Mouse (Mus musculus) forebrain, postnatal 0 days (tissue): Measurements from ENCODE around the gene Trove2. TPM values are rescaled to one million over a fixed set of nuclear protein-coding genes. Genes with fewer than 3 reads are reported as not detected.
A peak's percentile ranks its signal among the peaks of the same experiment; 100 is the strongest.

Experiments used
- ATAC-seq: fragments of 200-750 bp; cut with Nextera tagmentation; 2 replicates; pipeline ENCODE4 v1.8.0; 2017; ENCODE audit warnings: mild to moderate bottlenecking, moderate library complexity
- DNase-seq: peaks from one replicate; pipeline ENCODE4 v3.0.0-alpha.2; 2015
- H3K27ac ChIP-seq: fragments of 300-500 bp; sonication (generic); 2 replicates; pipeline ENCODE4 v1.5.1; 2014; ENCODE audit warnings: low read depth, mild to moderate bottlenecking, antibody characterized with exemption, low read length, moderate library complexity, mixed read lengths
- H3K27me3 ChIP-seq: fragments of 300-500 bp; sonication (generic); 2 replicates; pipeline ENCODE4 v1.6.1; 2014; ENCODE audit warnings: mild to moderate bottlenecking, low read length, mixed read lengths; ENCODE audit not compliant: insufficient read depth
- H3K36me3 ChIP-seq: fragments of 300-500 bp; sonication (generic); 2 replicates; pipeline ENCODE4 v1.6.1; 2014; ENCODE audit warnings: mild to moderate bottlenecking, moderate library complexity; ENCODE audit not compliant: insufficient read depth
- H3K4me1 ChIP-seq: fragments of 300-500 bp; sonication (generic); 2 replicates; pipeline ENCODE4 v1.6.1; 2014; ENCODE audit warnings: antibody characterized with exemption; ENCODE audit not compliant: insufficient read depth
- H3K4me2 ChIP-seq: fragments of 300-500 bp; sonication (generic); 2 replicates; pipeline ENCODE4 v1.6.1; 2014; ENCODE audit warnings: low read depth, mild to moderate bottlenecking, moderate library complexity
- H3K4me3 ChIP-seq: fragments of 300-500 bp; sonication (generic); 2 replicates; pipeline ENCODE4 v1.5.1; 2014; ENCODE audit warnings: low read depth, low read length, mixed read lengths
- H3K9ac ChIP-seq: fragments of 300-500 bp; sonication (generic); 2 replicates; pipeline ENCODE4 v1.6.1; 2014; ENCODE audit warnings: mild to moderate bottlenecking
- H3K9me3 ChIP-seq: fragments of 300-500 bp; sonication (generic); 2 replicates; pipeline ENCODE4 v1.6.1; 2016; ENCODE audit warnings: low read length
- CTCF ChIP-seq: sonication (generic); IDR thresholded peaks from 2 replicates; pipeline ENCODE4 v1.5.1; 2016; ENCODE audit warnings: antibody characterized with exemption, control low read depth, low read depth
- WGBS: fragments of 180-500 bp; shearing (Covaris S2); extraction: QIAGEN DNeasy Blood & Tissue Kit; methylation state at CpG from one replicate; pipeline ENCODE4 v1.1.7; 2014; 5-methylcytosine and 5-hydroxymethylcytosine counted together
- polyA plus RNA-seq: library from polyadenylated mRNA; unstranded; fragments of >200 nt; fragmentation: Nextera tagmentation; extraction: Ambion mirVana; gene quantifications from 2 replicates; pipeline ENCODE4 v1.2.1, GENCODE M21; 2015
- total RNA-seq: library from RNA; depleted of rRNA; stranded (reverse); fragments of >200 nt; gene quantifications from 2 replicates; pipeline ENCODE4 v1.2.3, GENCODE M21; 2014; rRNA removed

Trove2 gene
- total and polyA plus RNA-seq, 2 experiments from 2014 or later: 31.4 to 59.6 TPM

GRCm38 (mm10) chr1:143710627-143710976 is 66.3 kb downstream of the Trove2 start:
- H3K27ac ChIP-seq: 0 out of 2 replicates have a peak overlapping the region, but pooled peaks have one; percentile 66
- H3K9me3 ChIP-seq: no peaks in the 10 kb centered on the region
- no peaks in the 10 kb centered on the region for H3K4me1 ChIP-seq
- DNase-seq (no peak), ATAC-seq (no peak)
- no peaks in the 10 kb centered on the region for H3K27me3 ChIP-seq
- no peak overlapping the region for H3K9ac ChIP-seq
- WGBS: 80% methylated on average over 5 of the region's 5 CpGs
- no peak overlapping the region for H3K4me3 ChIP-seq
- H3K36me3 ChIP-seq: no peaks in the 10 kb centered on the region
- no peak overlapping the region for H3K4me2 ChIP-seq
- no peak for TF ChIP-seq CTCF

GRCm38 (mm10) chr1:143709966-143710626 is 66.8 kb downstream of the Trove2 start:
- WGBS: 50% methylated on average over 7 of the region's 7 CpGs
- Histone ChIP-seq H3K9me3 (no peaks in the 10 kb centered on the region), H3K4me2 (no peak overlapping the region), H3K4me1 (no peaks in the 10 kb centered on the region), H3K36me3 (no peaks in the 10 kb centered on the region), H3K27me3 (no peaks in the 10 kb centered on the region), H3K9ac (no peak overlapping the region), H3K27ac (peak overlapping the region; percentile 66; the same call in 1 of the 2 replicates), H3K4me3 (no peak overlapping the region)
- TF ChIP-seq CTCF: no peak
- ATAC-seq: peak; percentile 98
- peak; percentile 16 for DNase-seq

DNA sequence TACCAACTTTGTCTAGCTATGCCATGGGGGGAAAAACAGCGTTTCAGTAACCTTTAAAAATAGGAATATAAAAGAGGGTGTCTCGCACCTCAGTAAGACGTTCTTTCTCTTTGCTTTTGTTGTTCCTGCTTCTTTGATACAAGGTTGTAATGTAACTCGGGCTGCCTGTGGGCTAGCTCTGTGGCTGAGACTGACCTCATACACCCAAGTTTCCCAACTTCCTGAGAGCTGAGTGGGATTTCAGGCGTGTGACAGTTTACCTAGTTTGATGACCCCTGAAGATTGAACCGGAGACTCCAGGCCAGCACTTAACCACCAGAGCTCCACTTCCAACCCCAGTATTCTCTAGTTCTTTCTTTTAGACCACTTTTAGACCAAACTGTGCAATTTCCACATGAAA is 68.5 kb downstream of the Trove2 start:
- Histone ChIP-seq H3K36me3 (no peaks in the 10 kb centered on the region), H3K9ac (no peak overlapping the region), H3K4me1 (no peaks in the 10 kb centered on the region), H3K27me3 (no peaks in the 10 kb centered on the region), H3K27ac (no peak overlapping the region), H3K4me2 (no peak overlapping the region), H3K9me3 (no peaks in the 10 kb centered on the region), H3K4me3 (no peak overlapping the region)
- 76% methylated on average over 6 of the region's 6 CpGs for WGBS
- no peak for DNase-seq
- no peak for ATAC-seq
- no peak for TF ChIP-seq CTCF

- no peak overlapping the region for H3K9ac ChIP-seq
- no peak overlapping the region for H3K27ac ChIP-seq
- no peak for TF ChIP-seq CTCF
- H3K27me3 ChIP-seq: no peaks in the 10 kb centered on the region
- DNase-seq (no peak), ATAC-seq (no peak)
- no peaks in the 10 kb centered on the region for H3K9me3 ChIP-seq
- no peak overlapping the region for H3K4me3 ChIP-seq
- no peak overlapping the region for H3K4me2 ChIP-seq
- 24% methylated on average over 4 of the region's 4 CpGs for WGBS
- no peaks in the 10 kb centered on the region for H3K4me1 ChIP-seq
- no peaks in the 10 kb centered on the region for H3K36me3 ChIP-seq
These were observed 69.9 kb downstream of the Trove2 start for GRCm38 (mm10) chr1:143707006-143707405.

DNA sequence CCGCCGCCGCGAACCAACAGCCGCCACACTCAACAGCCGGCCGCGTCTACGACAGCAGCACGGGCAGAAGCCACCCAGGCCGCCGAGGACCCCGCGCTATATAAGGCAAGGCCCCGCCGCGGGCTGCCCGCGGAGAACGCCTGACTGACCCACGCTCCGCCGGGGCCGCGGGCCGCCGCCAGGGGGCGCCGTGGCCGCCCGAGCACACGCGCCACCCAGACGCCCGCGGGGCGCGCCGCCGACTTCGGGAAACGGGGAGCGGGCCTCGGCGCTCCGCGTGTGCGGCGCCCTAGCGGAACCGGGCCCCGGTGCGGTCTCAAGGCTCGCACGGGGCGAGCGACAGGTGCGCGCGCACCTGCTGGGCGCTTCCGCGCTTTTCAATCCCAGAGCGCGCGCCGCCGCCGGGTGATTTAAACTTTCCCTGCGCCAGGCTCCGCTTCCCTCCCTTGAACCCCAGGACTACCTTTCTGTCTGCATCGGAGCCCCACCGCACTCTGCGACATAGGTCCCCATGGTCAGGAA is 74.1 kb downstream of the Trove2 start, which contains the start of gene Cdc73:
Gene Cdc73 (minus strand): TSS at position 153 of the 522 bp plus-strand sequence.
- peak; percentile 47; the same call in 1 of the 2 replicates for TF ChIP-seq CTCF
- no peaks in the 10 kb centered on the region; the same call in 1 of the 2 replicates for H3K4me1 ChIP-seq
- peak within 1 kb of the TSS; percentile 91 for H3K4me3 ChIP-seq
- peak; percentile 99 for ATAC-seq
- under 1% methylated on average over 70 of the region's 74 CpGs for WGBS
- H3K36me3 ChIP-seq: no peaks in the 10 kb centered on the region
- no peaks in the 10 kb centered on the region for H3K27me3 ChIP-seq
- DNase-seq: peak; percentile 94
- H3K9ac ChIP-seq: peak within 1 kb of the TSS; percentile 85
- peak within 1 kb of the TSS; percentile 76 for H3K4me2 ChIP-seq
- H3K27ac ChIP-seq: peak within 1 kb of the TSS; percentile 95
- H3K9me3 ChIP-seq: no peaks in the 10 kb centered on the region

- Histone ChIP-seq H3K36me3 (peaks cover under 1% of the 10 kb centered on the region; the same call in 1 of the 2 replicates), H3K4me2 (peak overlapping the region; percentile 68), H3K4me1 (no peaks in the 10 kb centered on the region; the same call in 1 of the 2 replicates), H3K4me3 (peak overlapping the region; percentile 91), H3K27ac (peak overlapping the region; percentile 95), H3K27me3 (no peaks in the 10 kb centered on the region), H3K9me3 (no peaks in the 10 kb centered on the region), H3K9ac (peak overlapping the region; percentile 85)
- 2% methylated on average over 41 of the region's 48 CpGs for WGBS
- DNase-seq (peak; percentile 62), ATAC-seq (peak; percentile 57)
- TF ChIP-seq CTCF: no peak; the same call in 1 of the 2 replicates
These were observed 74.6 kb downstream of the Trove2 start for GRCm38 (mm10) chr1:143702141-143702740.

- no peaks in the 10 kb centered on the region for H3K27me3 ChIP-seq
- WGBS: under 1% methylated on average over 13 of the region's 13 CpGs
- H3K9me3 ChIP-seq: no peaks in the 10 kb centered on the region
- peak overlapping the region; percentile 68 for H3K4me2 ChIP-seq
- peak overlapping the region; percentile 91 for H3K4me3 ChIP-seq
- no peak for TF ChIP-seq CTCF
- ATAC-seq (no peak), DNase-seq (peak; percentile 6)
- no peaks in the 10 kb centered on the region; the same call in 1 of the 2 replicates for H3K4me1 ChIP-seq
- peak overlapping the region; percentile 85 for H3K9ac ChIP-seq
- H3K27ac ChIP-seq: peak overlapping the region; percentile 95; the same call in 1 of the 2 replicates
- peaks cover 4% of the 10 kb centered on the region; the same call in 1 of the 2 replicates for H3K36me3 ChIP-seq
These were observed 75.1 kb downstream of the Trove2 start for GRCm38 (mm10) chr1:143701736-143702135.

Other genes starting within 250 kb of the Trove2 start
- gene B3galt2, start 136.4 kb downstream of the Trove2 start, total RNA-seq: 25.6 and 28.1 TPM in 2 replicates
- gene B3galt2, start 136.4 kb downstream of the Trove2 start, polyA plus RNA-seq: 7.2 and 8.1 TPM in 2 replicates
- gene Cdc73, start 74.2 kb downstream of the Trove2 start, total RNA-seq: 8.3 and 10.9 TPM in 2 replicates
- 8.9 and 11.2 TPM in 2 replicates for gene Cdc73, start 74.2 kb downstream of the Trove2 start, polyA plus RNA-seq
- gene Glrx2, start 60.7 kb downstream of the Trove2 start, total RNA-seq: 33.0 and 42.8 TPM in 2 replicates
- gene Glrx2, start 60.7 kb downstream of the Trove2 start, polyA plus RNA-seq: 135 and 140 TPM in 2 replicates
- gene Uchl5, start 204 bp upstream of the Trove2 start, total RNA-seq: 17.2 and 18.0 TPM in 2 replicates
- 61.7 and 66.8 TPM in 2 replicates for gene Uchl5, start 204 bp upstream of the Trove2 start, polyA plus RNA-seq
- 45.1 and 60.7 TPM in 2 replicates for gene Rgs2, start 227.1 kb upstream of the Trove2 start, total RNA-seq
- 71.8 and 85.9 TPM in 2 replicates for gene Rgs2, start 227.1 kb upstream of the Trove2 start, polyA plus RNA-seq